Mouse (Mus musculus) limb, embryonic 11.5 days (tissue): ENCODE results near the gene Frmd4b. TPM values are rescaled to one million over a fixed set of nuclear protein-coding genes. Genes with fewer than 3 reads are reported as not detected.

Experiments used
- ATAC-seq: fragments of 200-750 bp; cut with Nextera tagmentation; 2 replicates; pipeline ENCODE4 v1.8.0; 2017; ENCODE audit warnings: low read depth; ENCODE audit not compliant: insufficient number of reproducible peaks, low FRiP score, low TSS enrichment
- DNase-seq: peaks from one replicate; pipeline ENCODE4 v3.0.0-alpha.2; 2015; ENCODE audit warnings: low spot score
- H3K27ac ChIP-seq: fragments of 300-500 bp; sonication (generic); replicated peaks from 2 replicates; pipeline ENCODE4 v1.5.1; 2014; ENCODE audit warnings: low read depth, mild to moderate bottlenecking, low read length
- H3K27me3 ChIP-seq: fragments of 300-500 bp; sonication (generic); 2 replicates; pipeline ENCODE4 v1.6.1; 2014; ENCODE audit warnings: mild to moderate bottlenecking, low read length, mixed read lengths; ENCODE audit not compliant: control insufficient read depth, insufficient read depth
- H3K36me3 ChIP-seq: fragments of 300-500 bp; sonication (generic); 2 replicates; pipeline ENCODE4 v1.6.1; 2014; ENCODE audit warnings: mild to moderate bottlenecking, low read length, moderate library complexity, mixed read lengths; ENCODE audit not compliant: control insufficient read depth, insufficient read depth
- H3K4me1 ChIP-seq: fragments of 300-500 bp; sonication (generic); 2 replicates; pipeline ENCODE4 v1.6.1; 2014; ENCODE audit warnings: low read length, mixed read lengths; ENCODE audit not compliant: control insufficient read depth, insufficient read depth
- H3K4me2 ChIP-seq: fragments of 300-500 bp; sonication (generic); 2 replicates; pipeline ENCODE4 v1.6.1; 2014; ENCODE audit warnings: low read depth, mild to moderate bottlenecking, moderate library complexity; ENCODE audit not compliant: severe bottlenecking
- H3K4me3 ChIP-seq: fragments of 300-500 bp; sonication (generic); 2 replicates; pipeline ENCODE4 v1.5.1; 2014; ENCODE audit warnings: low read depth, low read length
- H3K9ac ChIP-seq: fragments of 300-500 bp; sonication (generic); 2 replicates; pipeline ENCODE4 v1.6.1; 2014; ENCODE audit warnings: mild to moderate bottlenecking, low read length
- H3K9me3 ChIP-seq: fragments of 300-500 bp; sonication (generic); 2 replicates; pipeline ENCODE4 v1.6.1; 2016; ENCODE audit warnings: low read length; ENCODE audit not compliant: control insufficient read depth
- WGBS: fragments of 180-500 bp; shearing (Covaris S2); extraction: QIAGEN DNeasy Blood & Tissue Kit; methylation state at CpG from one replicate; pipeline ENCODE4 v1.1.7; 2014; 5-methylcytosine and 5-hydroxymethylcytosine counted together
- polyA plus RNA-seq: library from polyadenylated mRNA; unstranded; fragments of >200 nt; fragmentation: Nextera tagmentation; extraction: Ambion mirVana; gene quantifications from 2 replicates; pipeline ENCODE4 v1.2.1, GENCODE M21; 2014

Frmd4b gene
- polyA plus RNA-seq, 1 experiment from 2014 or later, result 12.3 TPM

- no peak for ATAC-seq
- H3K4me1 ChIP-seq, result 0 out of 2 replicates have a peak, but pooled peaks cover 5% of the 10 kb centered on the region
These were observed 100.4 kb downstream of the Frmd4b start for GRCm38 (mm10) chr6:97516941-97517340.

DNA sequence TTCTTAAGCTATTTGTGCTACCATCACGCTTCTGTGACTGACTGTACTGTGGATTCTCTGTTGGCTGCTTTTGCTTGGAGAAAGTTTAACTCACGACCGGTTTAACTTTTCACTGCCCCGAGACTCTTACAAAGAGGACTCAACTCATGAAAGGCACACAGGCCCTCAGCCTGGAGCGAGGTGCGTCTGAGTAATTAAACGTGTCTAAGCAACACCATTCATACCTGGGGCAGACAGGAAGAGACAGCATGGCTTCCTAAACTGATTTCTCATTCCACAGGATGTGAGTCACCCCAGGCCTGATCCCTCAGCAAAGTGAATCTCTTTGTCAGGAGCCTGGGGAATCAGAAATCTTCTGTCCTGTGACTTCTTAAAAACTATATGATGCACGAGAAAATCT, 106.6 kb downstream of the Frmd4b start:
- H3K27me3 ChIP-seq, result no peaks in the 10 kb centered on the region
- no peak overlapping the region for H3K4me3 ChIP-seq
- no peak for DNase-seq
- H3K4me2 ChIP-seq, result no peak overlapping the region
- WGBS, result 57% methylated on average over 8 of the region's 8 CpGs
- H3K27ac ChIP-seq, result no peak overlapping the region
- H3K36me3 ChIP-seq, result no peaks in the 10 kb centered on the region
- no peak for ATAC-seq
- H3K4me1 ChIP-seq, result no peaks in the 10 kb centered on the region
- H3K9ac ChIP-seq, result no peak overlapping the region
- H3K9me3 ChIP-seq, result no peaks in the 10 kb centered on the region

More at GRCm38 (mm10) chr6:97516941-97517340, 100.4 kb downstream of the Frmd4b start:
- DNase-seq, result no peak
- Histone ChIP-seq H3K9me3 (no peaks in the 10 kb centered on the region), H3K27me3 (no peaks in the 10 kb centered on the region), H3K36me3 (no peaks in the 10 kb centered on the region), H3K4me3 (no peak overlapping the region), H3K9ac (no peak overlapping the region), H3K4me2 (no peak overlapping the region), H3K27ac (no peak overlapping the region)
- WGBS, result 88% methylated on average over 5 of the region's 5 CpGs

DNA sequence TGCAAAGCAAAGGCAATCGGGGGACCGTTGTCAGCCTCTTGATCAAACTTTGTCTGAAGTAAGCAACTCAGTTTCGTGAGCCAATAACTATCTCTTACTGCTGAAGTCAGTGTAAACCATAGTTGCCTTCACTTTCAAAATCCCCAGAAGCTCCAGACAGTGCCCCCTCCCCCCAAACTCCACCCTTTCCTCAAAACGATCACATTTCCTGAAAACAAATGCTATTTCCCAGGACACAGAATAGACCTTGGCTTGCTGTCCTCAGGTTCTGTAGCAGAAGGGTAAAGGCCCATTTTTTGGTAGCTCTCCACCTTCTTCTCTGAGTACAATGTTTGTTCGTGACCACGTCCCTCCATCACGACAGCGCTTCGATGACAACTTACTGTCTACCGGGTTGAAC, 107.9 kb downstream of the Frmd4b start:
- Histone ChIP-seq H3K27ac (no peak overlapping the region), H3K4me2 (no peak overlapping the region), H3K27me3 (no peaks in the 10 kb centered on the region), H3K9ac (no peak overlapping the region), H3K9me3 (no peaks in the 10 kb centered on the region), H3K4me1 (no peaks in the 10 kb centered on the region), H3K36me3 (no peaks in the 10 kb centered on the region), H3K4me3 (no peak overlapping the region)
- ATAC-seq (no peak), DNase-seq (no peak)
- WGBS, result 89% methylated on average over 10 of the region's 10 CpGs

DNA sequence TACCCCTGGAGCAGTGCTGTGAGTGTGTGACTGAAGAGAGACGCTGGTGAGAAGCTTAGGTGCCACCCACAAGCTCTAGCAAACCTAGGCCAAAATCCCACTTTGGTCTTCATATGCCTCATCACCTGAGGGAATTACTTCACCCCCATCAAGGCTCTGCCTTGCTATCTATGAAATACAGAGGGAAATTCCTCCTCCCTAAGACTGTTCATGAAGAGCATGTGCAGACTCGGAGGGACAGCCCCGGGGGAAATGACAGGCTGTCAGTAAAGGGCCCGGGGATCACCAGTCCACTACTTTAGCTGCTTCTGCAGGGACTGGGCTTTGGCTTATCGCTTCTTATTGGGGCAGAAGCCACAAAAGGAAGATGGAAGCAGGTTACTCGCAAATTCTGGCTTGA, 108.9 kb downstream of the Frmd4b start:
- 84% methylated on average over 6 of the region's 6 CpGs for WGBS
- H3K4me1 ChIP-seq, result no peaks in the 10 kb centered on the region
- H3K9me3 ChIP-seq, result no peaks in the 10 kb centered on the region
- no peaks in the 10 kb centered on the region for H3K36me3 ChIP-seq
- H3K4me2 ChIP-seq, result no peak overlapping the region
- ATAC-seq, result no peak
- no peak overlapping the region for H3K9ac ChIP-seq
- no peak for DNase-seq
- no peak overlapping the region for H3K4me3 ChIP-seq
- H3K27me3 ChIP-seq, result no peaks in the 10 kb centered on the region
- no peak overlapping the region for H3K27ac ChIP-seq

- Histone ChIP-seq H3K4me3 (no peak overlapping the region), H3K4me1 (no peaks in the 10 kb centered on the region), H3K9me3 (no peaks in the 10 kb centered on the region), H3K36me3 (no peaks in the 10 kb centered on the region), H3K9ac (no peak overlapping the region), H3K27ac (no peak overlapping the region), H3K4me2 (no peak overlapping the region), H3K27me3 (no peaks in the 10 kb centered on the region)
- DNase-seq, result no peak
- no peak for ATAC-seq
- WGBS, result 94% methylated on average over 3 of the region's 3 CpGs
These were observed 109.4 kb downstream of the Frmd4b start for GRCm38 (mm10) chr6:97507893-97508292.

GRCm38 (mm10) chr6:97506141-97506650, 111.1 kb downstream of the Frmd4b start:
- H3K9me3 ChIP-seq, result no peaks in the 10 kb centered on the region
- H3K27me3 ChIP-seq, result no peaks in the 10 kb centered on the region
- ATAC-seq (no peak), DNase-seq (peak; percentile 43)
- 24% methylated on average over 15 of the region's 15 CpGs for WGBS
- H3K27ac ChIP-seq, result no peak overlapping the region
- no peaks in the 10 kb centered on the region for H3K36me3 ChIP-seq
- H3K9ac ChIP-seq, result no peak overlapping the region
- H3K4me3 ChIP-seq, result no peak overlapping the region
- 0 out of 2 replicates have a peak overlapping the region, but pooled peaks have one; percentile 4 for H3K4me2 ChIP-seq
- H3K4me1 ChIP-seq, result no peaks in the 10 kb centered on the region

- DNase-seq, result no peak
- no peaks in the 10 kb centered on the region for H3K9me3 ChIP-seq
- H3K27ac ChIP-seq, result no peak overlapping the region
- H3K4me1 ChIP-seq, result no peaks in the 10 kb centered on the region
- H3K36me3 ChIP-seq, result no peaks in the 10 kb centered on the region
- H3K4me2 ChIP-seq, result no peak overlapping the region
- no peak overlapping the region for H3K4me3 ChIP-seq
- 92% methylated on average over 5 of the region's 5 CpGs for WGBS
- no peak overlapping the region for H3K9ac ChIP-seq
- ATAC-seq, result no peak
- no peaks in the 10 kb centered on the region for H3K27me3 ChIP-seq
These were observed 112.7 kb downstream of the Frmd4b start for GRCm38 (mm10) chr6:97504673-97505072.

DNA sequence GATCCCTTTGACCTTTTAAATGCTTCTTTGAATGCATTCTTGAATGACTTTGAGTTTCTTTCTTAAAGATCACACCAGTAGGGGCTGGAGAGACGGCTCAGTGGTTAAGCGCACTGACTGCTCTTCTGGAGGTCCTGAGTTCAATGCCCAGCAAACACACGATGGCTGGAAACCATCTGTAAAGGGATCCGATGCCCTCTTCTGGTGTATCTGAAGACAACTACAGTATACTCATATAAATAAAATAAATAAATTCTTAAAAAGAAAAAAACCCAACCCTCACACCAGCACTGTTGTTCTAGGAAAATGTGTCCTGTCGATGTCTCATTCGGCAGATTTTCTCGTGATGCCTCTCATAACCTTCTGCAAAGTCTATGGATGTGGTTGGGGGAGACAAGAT, 116.3 kb downstream of the Frmd4b start:
- no peak overlapping the region for H3K4me3 ChIP-seq
- H3K36me3 ChIP-seq, result no peaks in the 10 kb centered on the region
- H3K9ac ChIP-seq, result no peak overlapping the region
- ATAC-seq, result no peak
- H3K4me2 ChIP-seq, result no peak overlapping the region
- 88% methylated on average over 7 of the region's 7 CpGs for WGBS
- no peak overlapping the region for H3K27ac ChIP-seq
- DNase-seq, result no peak
- H3K4me1 ChIP-seq, result no peaks in the 10 kb centered on the region
- no peaks in the 10 kb centered on the region for H3K9me3 ChIP-seq
- H3K27me3 ChIP-seq, result no peaks in the 10 kb centered on the region

DNA sequence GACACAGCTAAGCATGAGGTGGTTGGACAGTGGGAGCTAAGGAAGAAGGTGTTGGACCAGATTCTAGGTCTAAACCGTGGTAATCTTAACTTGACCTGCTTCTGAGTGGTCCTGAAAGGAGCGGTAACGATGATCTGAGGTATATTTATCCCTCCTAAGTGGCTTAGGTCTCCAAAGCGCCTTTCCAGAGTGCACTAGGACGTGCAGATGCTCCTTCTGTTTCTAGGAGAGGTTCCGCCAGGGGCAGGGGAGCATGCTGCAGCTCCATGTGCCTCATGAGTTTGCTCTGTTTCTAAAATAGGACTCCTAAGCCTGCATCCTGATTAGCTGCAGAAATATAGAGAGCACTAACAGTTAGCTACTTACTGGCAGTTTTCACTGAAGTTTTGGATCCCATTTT, 117.1 kb downstream of the Frmd4b start:
- ATAC-seq, result no peak
- 84% methylated on average over 6 of the region's 6 CpGs for WGBS
- no peaks in the 10 kb centered on the region for H3K9me3 ChIP-seq
- no peaks in the 10 kb centered on the region for H3K36me3 ChIP-seq
- H3K27me3 ChIP-seq, result no peaks in the 10 kb centered on the region
- no peak overlapping the region for H3K4me3 ChIP-seq
- H3K9ac ChIP-seq, result no peak overlapping the region
- H3K27ac ChIP-seq, result no peak overlapping the region
- H3K4me2 ChIP-seq, result no peak overlapping the region
- no peak for DNase-seq
- H3K4me1 ChIP-seq, result no peaks in the 10 kb centered on the region
